Mouse (Mus musculus) liver, embryonic 16.5 days (tissue): Measurements from ENCODE around the gene Atpaf2. TPM values are rescaled to one million over a fixed set of nuclear protein-coding genes. Genes with fewer than 3 reads are reported as not detected.
"Not testable (repeated sequence)": the region's sequence is repeated elsewhere in the genome, so short reads cannot be mapped to it uniquely, and the experiment has no call there.

Experiments
- ATAC-seq: fragments of 200-750 bp; cut with Nextera tagmentation; 2 replicates; pipeline ENCODE4 v1.8.0; 2017; ENCODE audit warnings: low read depth, mild to moderate bottlenecking, moderate number of reproducible peaks, moderate library complexity
- H3K27ac ChIP-seq: fragments of 300-500 bp; sonication (generic); 2 replicates; pipeline ENCODE4 v1.5.1; 2014; ENCODE audit warnings: mild to moderate bottlenecking, low read length
- H3K27me3 ChIP-seq: fragments of 300-500 bp; sonication (generic); 2 replicates; pipeline ENCODE4 v1.6.1; 2014; ENCODE audit warnings: low read depth, low read length, mixed read lengths; ENCODE audit not compliant: control insufficient read depth, insufficient read depth
- H3K36me3 ChIP-seq: fragments of 300-500 bp; sonication (generic); 2 replicates; pipeline ENCODE4 v1.6.1; 2014; ENCODE audit warnings: mild to moderate bottlenecking; ENCODE audit not compliant: control insufficient read depth, insufficient read depth
- H3K4me1 ChIP-seq: fragments of 300-500 bp; sonication (generic); 2 replicates; pipeline ENCODE4 v1.6.1; 2014; ENCODE audit warnings: low read depth, low read length, mixed read lengths; ENCODE audit not compliant: control insufficient read depth
- H3K4me2 ChIP-seq: fragments of 300-500 bp; sonication (generic); 2 replicates; pipeline ENCODE4 v1.6.1; 2014; ENCODE audit warnings: low read depth, low read length, mixed read lengths
- H3K4me3 ChIP-seq: fragments of 300-500 bp; sonication (generic); 2 replicates; pipeline ENCODE4 v1.5.1; 2014; ENCODE audit warnings: low read depth, mild to moderate bottlenecking, low read length
- H3K9ac ChIP-seq: fragments of 300-500 bp; sonication (generic); 2 replicates; pipeline ENCODE4 v1.6.1; 2014; ENCODE audit warnings: low read depth, low read length
- H3K9me3 ChIP-seq: fragments of 300-500 bp; sonication (generic); replicated peaks from 2 replicates; pipeline ENCODE4 v1.6.1; 2016; ENCODE audit warnings: low read length; ENCODE audit not compliant: control insufficient read depth
- WGBS: fragments of 180-500 bp; shearing (Covaris S2); extraction: QIAGEN DNeasy Blood & Tissue Kit; methylation state at CpG from one replicate; pipeline ENCODE4 v1.1.7; 2014; ENCODE audit not compliant: insufficient replicate concordance; 5-methylcytosine and 5-hydroxymethylcytosine counted together
- polyA plus RNA-seq: library from polyadenylated mRNA; unstranded; fragments of >200 nt; fragmentation: Nextera tagmentation; extraction: Ambion mirVana; gene quantifications from 2 replicates; pipeline ENCODE4 v1.2.1, GENCODE M21; 2015

Atpaf2 gene
- 27.9 and 31.2 TPM in 2 replicates for polyA plus RNA-seq

DNA sequence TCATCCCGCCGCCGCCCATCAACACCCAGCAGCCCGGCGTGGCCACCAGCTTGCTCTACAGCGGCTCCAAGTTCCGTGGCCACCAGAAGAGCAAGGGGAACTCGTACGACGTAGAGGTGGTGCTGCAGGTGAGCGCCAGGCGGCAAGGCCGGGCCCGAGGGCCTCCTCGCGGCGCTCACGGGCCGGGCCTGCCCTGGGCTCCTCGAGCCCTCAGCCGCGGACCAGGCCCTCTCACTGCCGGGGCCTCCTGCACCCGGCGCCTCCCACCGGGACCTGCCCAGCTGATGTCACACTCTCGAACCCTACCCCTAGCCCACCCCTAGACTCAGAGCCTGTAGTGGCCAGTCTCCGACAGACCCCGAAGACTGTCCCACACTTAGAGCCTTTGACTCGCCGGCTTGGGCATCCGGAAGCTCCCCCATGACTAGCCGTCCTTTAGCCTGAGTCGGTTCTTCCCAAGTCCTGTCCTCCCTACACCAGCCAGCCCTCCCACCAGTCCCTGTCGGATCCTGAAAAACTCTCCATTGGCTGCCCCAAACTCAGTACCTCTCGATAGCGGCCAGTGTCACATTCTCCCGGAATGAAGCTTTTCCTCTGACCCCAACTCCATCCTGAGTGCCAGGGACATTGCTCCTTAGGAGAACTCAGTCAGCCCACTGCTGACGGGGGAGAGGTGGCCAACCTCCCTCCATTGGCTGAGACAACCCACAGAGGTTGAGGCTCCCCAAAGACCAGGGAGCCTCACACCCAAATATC lies at the start of gene Atpaf2:
Atpaf2 (minus strand) TSS at position 741 of the 756 bp plus-strand sequence.
- H3K27ac ChIP-seq: peak within 1 kb of the TSS; percentile 85
- peaks cover 21% of the 10 kb centered on the region for H3K4me1 ChIP-seq
- peak; percentile 11 for ATAC-seq
- no peaks in the 10 kb centered on the region for H3K27me3 ChIP-seq
- H3K36me3 ChIP-seq: no peaks in the 10 kb centered on the region
- peak within 1 kb of the TSS; percentile 92 for H3K4me3 ChIP-seq
- H3K9ac ChIP-seq: peak within 1 kb of the TSS; percentile 95
- no peaks in the 10 kb centered on the region for H3K9me3 ChIP-seq
- under 1% methylated on average over 39 of the region's 39 CpGs for WGBS
- peak within 1 kb of the TSS; percentile 94 for H3K4me2 ChIP-seq

DNA sequence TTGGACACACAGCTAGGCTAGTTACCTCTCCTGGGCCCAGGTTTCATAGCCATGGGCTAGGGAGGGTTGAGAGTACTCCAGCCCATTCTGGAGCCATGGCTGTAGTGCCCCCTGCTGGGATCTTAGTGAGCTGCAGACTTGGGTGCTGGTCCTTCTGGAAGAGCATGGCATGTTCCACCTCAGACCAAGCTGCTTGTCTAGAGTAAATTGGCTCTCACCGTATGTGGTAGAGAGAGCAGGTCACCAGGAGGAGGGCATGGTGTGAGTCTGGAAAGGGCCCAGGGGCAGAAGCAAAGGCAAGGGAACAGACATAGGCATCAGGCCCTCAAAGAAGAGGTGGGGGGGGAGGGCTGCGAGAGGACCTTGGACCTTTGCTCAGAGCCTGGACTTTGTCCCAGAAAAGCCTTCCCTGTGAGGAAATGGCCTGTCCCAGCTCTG lies 47.7 kb upstream of the Atpaf2 start:
- Histone ChIP-seq H3K4me3 (no peak overlapping the region), H3K4me2 (no peak overlapping the region), H3K27me3 (no peaks in the 10 kb centered on the region), H3K4me1 (no peaks in the 10 kb centered on the region), H3K9ac (no peak overlapping the region), H3K9me3 (no peaks in the 10 kb centered on the region), H3K27ac (no peak overlapping the region), H3K36me3 (peaks cover 7% of the 10 kb centered on the region)
- no peak; the same call in 1 of the 2 replicates for ATAC-seq
- WGBS: 73% methylated on average over 2 of the region's 2 CpGs

- Histone ChIP-seq H3K9ac (no peak overlapping the region), H3K4me3 (no peak overlapping the region), H3K36me3 (peaks cover 18% of the 10 kb centered on the region; the same call in 1 of the 2 replicates), H3K4me2 (no peak overlapping the region), H3K27me3 (no peaks in the 10 kb centered on the region), H3K27ac (no peak overlapping the region), H3K4me1 (peaks cover 9% of the 10 kb centered on the region), H3K9me3 (no peaks in the 10 kb centered on the region)
- WGBS: 59% methylated on average over 1 of the region's 1 CpGs
- ATAC-seq: no peak
These were observed 39.7 kb upstream of the Atpaf2 start for GRCm38 (mm10) chr11:60457973-60458372.

- under 1% methylated on average over 17 of the region's 17 CpGs for WGBS
- Histone ChIP-seq H3K9me3 (no peaks in the 10 kb centered on the region), H3K36me3 (peaks cover 4% of the 10 kb centered on the region; the same call in 1 of the 2 replicates), H3K4me3 (peak overlapping the region; percentile 74), H3K27me3 (no peaks in the 10 kb centered on the region), H3K9ac (peak overlapping the region; percentile 69), H3K27ac (no peak overlapping the region), H3K4me1 (peaks cover 9% of the 10 kb centered on the region), H3K4me2 (peak overlapping the region; percentile 75)
- peak; percentile 10; the same call in 1 of the 2 replicates for ATAC-seq
These were observed 36.5 kb upstream of the Atpaf2 start for GRCm38 (mm10) chr11:60454745-60455087.

GRCm38 (mm10) chr11:60454080-60454744 lies 36.0 kb upstream of the Atpaf2 start, which contains the start of gene Drg2:
TSS of gene Drg2 (plus strand) at chr11:60454591.
- H3K4me3 ChIP-seq: peak within 1 kb of the TSS; percentile 74
- no peaks in the 10 kb centered on the region for H3K9me3 ChIP-seq
- 5% methylated on average over 27 of the region's 27 CpGs for WGBS
- H3K4me2 ChIP-seq: peak within 1 kb of the TSS; percentile 75
- H3K36me3 ChIP-seq: no peaks in the 10 kb centered on the region; the same call in 1 of the 2 replicates
- H3K4me1 ChIP-seq: peaks cover 9% of the 10 kb centered on the region
- H3K27ac ChIP-seq: no peak within 1 kb of the TSS
- H3K27me3 ChIP-seq: no peaks in the 10 kb centered on the region
- ATAC-seq: peak; percentile 89
- peak within 1 kb of the TSS; percentile 69 for H3K9ac ChIP-seq

DNA sequence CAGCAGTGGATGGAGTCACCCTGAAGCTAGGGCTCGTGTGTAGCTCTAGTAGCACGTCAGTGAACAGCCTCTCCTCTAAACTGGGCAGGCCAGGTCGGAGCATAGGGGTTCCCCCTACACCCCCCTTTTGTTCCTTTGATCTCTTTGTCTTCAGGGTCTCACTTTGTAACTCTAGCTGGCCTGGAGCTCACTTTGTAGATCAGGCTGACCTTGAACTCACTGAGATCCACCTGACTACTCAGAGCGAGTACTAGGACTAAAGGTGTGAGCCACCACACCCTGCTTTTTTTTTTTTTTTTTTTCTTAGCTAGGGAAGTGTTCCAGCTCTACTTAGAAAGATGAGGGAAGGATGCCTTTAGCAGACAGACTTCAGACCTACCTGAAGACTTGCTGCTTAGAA lies 25.8 kb upstream of the Atpaf2 start:
- no peaks in the 10 kb centered on the region for H3K4me1 ChIP-seq
- no peak for ATAC-seq
- no peak overlapping the region for H3K27ac ChIP-seq
- no peak overlapping the region for H3K4me3 ChIP-seq
- WGBS: 77% methylated on average over 4 of the region's 4 CpGs
- no peak overlapping the region for H3K9ac ChIP-seq
- no peaks in the 10 kb centered on the region for H3K27me3 ChIP-seq
- no peaks in the 10 kb centered on the region for H3K9me3 ChIP-seq
- H3K36me3 ChIP-seq: peaks cover 6% of the 10 kb centered on the region
- no peak overlapping the region for H3K4me2 ChIP-seq

DNA sequence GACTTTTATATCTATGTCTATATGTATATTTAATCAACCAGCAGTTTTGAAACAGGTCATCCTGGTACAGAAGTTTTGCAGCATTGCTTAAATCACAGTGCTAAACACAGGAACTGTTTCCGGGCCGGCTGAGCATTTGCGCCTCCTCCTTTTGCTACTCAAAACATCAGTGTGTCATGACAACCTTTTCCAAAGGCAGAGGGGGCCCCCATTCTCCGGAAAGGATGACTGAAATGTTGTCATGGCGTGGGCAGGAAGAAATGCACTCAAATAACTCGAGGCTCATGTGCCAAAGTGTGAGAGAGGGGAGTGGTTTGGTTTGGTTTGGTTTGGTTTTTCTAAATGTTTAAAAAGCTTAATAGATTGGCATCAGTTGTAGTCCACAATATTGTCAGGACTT lies 24.6 kb upstream of the Atpaf2 start:
- Histone ChIP-seq H3K9ac (no peak overlapping the region), H3K9me3 (no peaks in the 10 kb centered on the region), H3K36me3 (peaks cover 6% of the 10 kb centered on the region), H3K27ac (no peak overlapping the region), H3K4me3 (no peak overlapping the region), H3K27me3 (no peaks in the 10 kb centered on the region), H3K4me2 (no peak overlapping the region), H3K4me1 (no peaks in the 10 kb centered on the region)
- WGBS: 77% methylated on average over 6 of the region's 6 CpGs
- no peak for ATAC-seq

DNA sequence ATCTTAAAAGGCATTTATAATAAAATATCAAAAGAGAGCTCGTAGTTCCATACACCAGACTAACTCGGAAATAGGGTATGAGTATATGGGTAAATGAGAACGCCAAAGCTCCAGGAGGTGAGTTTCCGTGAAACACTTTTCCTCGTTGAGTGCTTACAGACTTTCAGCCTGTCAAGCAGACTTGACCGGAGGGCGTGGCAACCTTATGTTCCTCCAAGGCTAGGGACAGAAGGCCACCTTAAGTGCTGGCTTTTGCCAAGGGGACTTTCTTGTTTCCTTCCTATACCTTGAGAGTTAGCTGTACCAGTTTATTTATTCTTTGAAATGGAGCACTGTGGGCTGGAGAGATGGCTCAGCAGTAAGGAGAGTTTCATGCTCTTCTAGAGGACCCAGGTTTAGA lies 21.9 kb upstream of the Atpaf2 start:
- Histone ChIP-seq H3K9me3 (no peaks in the 10 kb centered on the region), H3K27me3 (no peaks in the 10 kb centered on the region), H3K36me3 (peaks cover 10% of the 10 kb centered on the region), H3K4me3 (no peak overlapping the region), H3K4me2 (no peak overlapping the region), H3K4me1 (no peaks in the 10 kb centered on the region), H3K9ac (no peak overlapping the region), H3K27ac (no peak overlapping the region)
- no peak for ATAC-seq
- WGBS: 55% methylated on average over 7 of the region's 7 CpGs

DNA sequence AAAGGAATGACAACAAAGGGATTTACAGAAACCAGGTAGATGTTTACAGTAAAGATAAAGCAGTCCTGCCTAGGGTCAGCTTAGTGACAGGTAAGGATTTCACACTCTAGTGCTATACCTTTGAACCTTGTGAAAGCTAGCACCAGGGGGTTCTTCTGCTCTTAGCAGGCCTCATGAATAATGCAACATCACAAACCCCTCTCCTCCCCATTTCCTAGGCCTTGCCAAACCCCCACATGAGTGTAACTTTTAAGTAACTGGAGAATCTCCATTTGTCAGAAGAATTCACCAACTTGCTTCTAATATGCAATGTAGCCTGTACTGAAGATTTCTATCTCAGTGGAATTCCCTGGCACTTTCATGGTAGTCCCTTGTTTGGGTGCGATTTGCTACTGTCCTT lies 21.4 kb upstream of the Atpaf2 start:
- H3K4me1 ChIP-seq: not testable (repeated sequence)
- 58% methylated on average over 1 of the region's 1 CpGs for WGBS

More for the DNA sequence above, 21.4 kb upstream of the Atpaf2 start:
- ATAC-seq, H3K9ac ChIP-seq, H3K27me3 ChIP-seq, H3K4me3 ChIP-seq, H3K4me2 ChIP-seq, H3K9me3 ChIP-seq, H3K27ac ChIP-seq: not testable (repeated sequence)
- peaks cover 13% of the 10 kb centered on the region for H3K36me3 ChIP-seq
